Mouse (Mus musculus): ENCODE measurements around the gene Insc. TPM values are rescaled to one million over a fixed set of nuclear protein-coding genes. Genes with fewer than 3 reads are reported as not detected.
A peak's percentile ranks its signal among the peaks of the same experiment; 100 is the strongest.

The Insc gene
- polyA plus RNA-seq, 1 experiment from 2014 or later, result 10.8 TPM

- H3K9me3 ChIP-seq (replicated peaks), result no peaks in the 10 kb centered on the region
- H3K36me3 ChIP-seq, result no peaks in the 10 kb centered on the region
- WGBS (ENCODE audit: insufficient replicate concordance), result 33% methylated on average over 6 of the region's 6 CpGs
- H3K4me1 ChIP-seq (replicated peaks), result 0 out of 2 replicates have a peak, but pooled peaks cover 3% of the 10 kb centered on the region
- ATAC-seq (ENCODE audit: low read depth), result no peak
- no peak overlapping the region for H3K4me2 ChIP-seq
- H3K27me3 ChIP-seq, result no peaks in the 10 kb centered on the region
- H3K4me3 ChIP-seq (replicated peaks), result no peak overlapping the region
- DNase-seq, result no peak
- no peak overlapping the region for H3K9ac ChIP-seq
- H3K27ac ChIP-seq, result no peak overlapping the region
These were observed 130.5 kb downstream of the Insc start for GRCm38 (mm10) chr7:114874032-114874441.

GRCm38 (mm10) chr7:114874579-114874978, 131.1 kb downstream of the Insc start:
- no peak overlapping the region for H3K9ac ChIP-seq
- H3K27ac ChIP-seq, result no peak overlapping the region
- DNase-seq, result no peak
- H3K4me1 ChIP-seq (replicated peaks), result 0 out of 2 replicates have a peak, but pooled peaks cover 3% of the 10 kb centered on the region
- H3K4me3 ChIP-seq (replicated peaks), result no peak overlapping the region
- H3K4me2 ChIP-seq, result no peak overlapping the region
- H3K9me3 ChIP-seq (replicated peaks), result no peaks in the 10 kb centered on the region
- WGBS (ENCODE audit: insufficient replicate concordance), result 57% methylated on average over 2 of the region's 2 CpGs
- H3K27me3 ChIP-seq, result no peaks in the 10 kb centered on the region
- H3K36me3 ChIP-seq, result no peaks in the 10 kb centered on the region
- peak; percentile 41; the same call in 1 of the 2 replicates for ATAC-seq (ENCODE audit: low read depth)

- 72% methylated on average over 2 of the region's 2 CpGs for WGBS (ENCODE audit: insufficient replicate concordance)
- no peak for DNase-seq
- ATAC-seq (ENCODE audit: low read depth), result no peak
- Histone ChIP-seq H3K4me3 (replicated peaks) (no peak overlapping the region), H3K4me2 (no peak overlapping the region), H3K27ac (no peak overlapping the region), H3K9me3 (replicated peaks) (0 out of 2 replicates have a peak, but pooled peaks cover 3% of the 10 kb centered on the region), H3K27me3 (no peaks in the 10 kb centered on the region), H3K4me1 (replicated peaks) (no peaks in the 10 kb centered on the region), H3K9ac (no peak overlapping the region), H3K36me3 (no peaks in the 10 kb centered on the region)
These were observed 140.1 kb downstream of the Insc start for GRCm38 (mm10) chr7:114883602-114884001.

GRCm38 (mm10) chr7:114886933-114887332, 143.4 kb downstream of the Insc start:
- no peak overlapping the region for H3K4me2 ChIP-seq
- H3K4me3 ChIP-seq (replicated peaks), result no peak overlapping the region
- WGBS (ENCODE audit: insufficient replicate concordance), result 67% methylated on average over 4 of the region's 4 CpGs
- DNase-seq (no peak), ATAC-seq (ENCODE audit: low read depth) (no peak)
- H3K9ac ChIP-seq, result no peak overlapping the region
- no peaks in the 10 kb centered on the region for H3K4me1 ChIP-seq (replicated peaks)
- H3K27me3 ChIP-seq, result no peaks in the 10 kb centered on the region
- H3K9me3 ChIP-seq (replicated peaks), result peaks cover 3% of the 10 kb centered on the region; the same call in 1 of the 2 replicates
- H3K36me3 ChIP-seq, result no peaks in the 10 kb centered on the region
- H3K27ac ChIP-seq, result no peak overlapping the region

GRCm38 (mm10) chr7:114890215-114890614, 146.7 kb downstream of the Insc start:
- DNase-seq (no peak), ATAC-seq (ENCODE audit: low read depth) (no peak)
- Histone ChIP-seq H3K27ac (no peak overlapping the region), H3K9ac (no peak overlapping the region), H3K27me3 (no peaks in the 10 kb centered on the region), H3K4me1 (replicated peaks) (no peaks in the 10 kb centered on the region), H3K9me3 (replicated peaks) (peaks cover 3% of the 10 kb centered on the region; the same call in 1 of the 2 replicates), H3K36me3 (no peaks in the 10 kb centered on the region), H3K4me2 (no peak overlapping the region), H3K4me3 (replicated peaks) (no peak overlapping the region)
- 80% methylated on average over 4 of the region's 4 CpGs for WGBS (ENCODE audit: insufficient replicate concordance)

- ATAC-seq (ENCODE audit: low read depth), result no peak
- H3K4me2 ChIP-seq, result no peak overlapping the region
- H3K4me3 ChIP-seq (replicated peaks), result no peak overlapping the region
- DNase-seq, result no peak
- H3K27me3 ChIP-seq, result no peaks in the 10 kb centered on the region
- H3K9me3 ChIP-seq (replicated peaks), result no peaks in the 10 kb centered on the region; the same call in 1 of the 2 replicates
- H3K27ac ChIP-seq, result no peak overlapping the region; the same call in 1 of the 2 replicates
- H3K36me3 ChIP-seq, result no peaks in the 10 kb centered on the region
- H3K4me1 ChIP-seq (replicated peaks), result no peaks in the 10 kb centered on the region
- no peak overlapping the region for H3K9ac ChIP-seq
These were observed 149.2 kb downstream of the Insc start for GRCm38 (mm10) chr7:114892618-114893257.

- no peak for DNase-seq
- Histone ChIP-seq H3K4me2 (no peak overlapping the region), H3K9ac (no peak overlapping the region), H3K27ac (no peak overlapping the region), H3K27me3 (no peaks in the 10 kb centered on the region), H3K4me3 (replicated peaks) (no peak overlapping the region), H3K36me3 (no peaks in the 10 kb centered on the region), H3K9me3 (replicated peaks) (no peaks in the 10 kb centered on the region; the same call in 1 of the 2 replicates), H3K4me1 (replicated peaks) (no peaks in the 10 kb centered on the region)
- no peak for ATAC-seq (ENCODE audit: low read depth)
- 37% methylated on average over 1 of the region's 1 CpGs for WGBS (ENCODE audit: insufficient replicate concordance)
These were observed 150.4 kb downstream of the Insc start for GRCm38 (mm10) chr7:114893889-114894288.

GRCm38 (mm10) chr7:114896966-114897697, 153.6 kb downstream of the Insc start:
- no peak overlapping the region for H3K4me2 ChIP-seq
- no peaks in the 10 kb centered on the region for H3K36me3 ChIP-seq
- DNase-seq (no peak), ATAC-seq (ENCODE audit: low read depth) (no peak)
- no peak overlapping the region for H3K9ac ChIP-seq
- 76% methylated on average over 15 of the region's 15 CpGs for WGBS (ENCODE audit: insufficient replicate concordance)
- no peak overlapping the region for H3K4me3 ChIP-seq (replicated peaks)
- H3K9me3 ChIP-seq (replicated peaks), result no peaks in the 10 kb centered on the region
- H3K4me1 ChIP-seq (replicated peaks), result no peaks in the 10 kb centered on the region
- no peaks in the 10 kb centered on the region for H3K27me3 ChIP-seq
- H3K27ac ChIP-seq, result no peak overlapping the region

Other genes with a start within 250 kb of the Insc start
- gene Cyp2r1, start 180.7 kb upstream of the Insc start, polyA plus RNA-seq (2015; fragmentation: Nextera tagmentation; extraction: Ambion mirVana), result 0.99 and 1.2 TPM in 2 replicates
- gene Calca, start 107.3 kb upstream of the Insc start, polyA plus RNA-seq (2015; fragmentation: Nextera tagmentation; extraction: Ambion mirVana), result not detected in 2 replicates
- gene Calcb, start 25.1 kb upstream of the Insc start, polyA plus RNA-seq (2015; fragmentation: Nextera tagmentation; extraction: Ambion mirVana), result not detected in 2 replicates